Mouse (Mus musculus) bone marrow macrophage, adult 2 months (primary cell): ENCODE data around the gene Pdzk1.

Experiments used
- CTCF ChIP-seq: IDR thresholded peaks from 2 replicates; pipeline ENCODE4 v1.5.1; 2012; ENCODE audit warnings: low read depth, mild to moderate bottlenecking, low read length, moderate library complexity
- POLR2A ChIP-seq: IDR thresholded peaks from 2 replicates; pipeline ENCODE4 v1.6.1; 2012; ENCODE audit warnings: mild to moderate bottlenecking, low read depth, low read length, borderline replicate concordance

- no peak for TF ChIP-seq CTCF
- TF ChIP-seq POLR2A = no peak
Observed at GRCm38 (mm10) chr3:96847661-96848060, 18.6 kb downstream of the Pdzk1 start.
